Mouse (Mus musculus) limb, embryonic 13.5 days (tissue): Measurements from ENCODE around the gene Taf12. TPM values are rescaled to one million over a fixed set of nuclear protein-coding genes. Genes with fewer than 3 reads are reported as not detected.

ENCODE experiments used
- ATAC-seq: fragments of 200-750 bp; cut with Nextera tagmentation; 2 replicates; pipeline ENCODE4 v1.8.0; 2017; ENCODE audit warnings: low read depth, moderate number of reproducible peaks, moderate TSS enrichment; ENCODE audit not compliant: low FRiP score
- H3K27ac ChIP-seq: fragments of 300-500 bp; sonication (generic); 2 replicates; pipeline ENCODE4 v1.5.1; 2015; ENCODE audit warnings: inconsistent platforms, mild to moderate bottlenecking, moderate library complexity
- H3K27me3 ChIP-seq: fragments of 300-500 bp; sonication (generic); 2 replicates; pipeline ENCODE4 v1.6.1; 2015; ENCODE audit warnings: mild to moderate bottlenecking, inconsistent platforms
- H3K36me3 ChIP-seq: fragments of 300-500 bp; sonication (generic); 2 replicates; pipeline ENCODE4 v1.6.1; 2015; ENCODE audit warnings: inconsistent platforms, mild to moderate bottlenecking, moderate library complexity
- H3K4me1 ChIP-seq: fragments of 300-500 bp; sonication (generic); 2 replicates; pipeline ENCODE4 v1.6.1; 2015; ENCODE audit warnings: inconsistent platforms
- H3K4me2 ChIP-seq: fragments of 300-500 bp; sonication (generic); replicated peaks from 2 replicates; pipeline ENCODE4 v1.6.1; 2015; ENCODE audit warnings: inconsistent platforms, mild to moderate bottlenecking, moderate library complexity
- H3K4me3 ChIP-seq: fragments of 300-500 bp; sonication (generic); 2 replicates; pipeline ENCODE4 v1.5.1; 2015; ENCODE audit warnings: moderate library complexity, mild to moderate bottlenecking, inconsistent platforms
- H3K9ac ChIP-seq: fragments of 300-500 bp; sonication (generic); 2 replicates; pipeline ENCODE4 v1.6.1; 2015; ENCODE audit warnings: mild to moderate bottlenecking, inconsistent platforms
- H3K9me3 ChIP-seq: fragments of 300-500 bp; sonication (generic); 2 replicates; pipeline ENCODE4 v1.6.1; 2016; ENCODE audit warnings: inconsistent platforms
- WGBS: fragments of 180-500 bp; shearing (Covaris S2); methylation state at CpG from one replicate; pipeline ENCODE4 v1.1.7; 2015; 5-methylcytosine and 5-hydroxymethylcytosine counted together
- polyA plus RNA-seq: library from polyadenylated mRNA; unstranded; fragments of >200 nt; fragmentation: Nextera tagmentation; extraction: Ambion mirVana; gene quantifications from 2 replicates; pipeline ENCODE4 v1.2.1, GENCODE M21; 2015

Gene Taf12
- 50.6 and 55.6 TPM in 2 replicates for polyA plus RNA-seq

DNA sequence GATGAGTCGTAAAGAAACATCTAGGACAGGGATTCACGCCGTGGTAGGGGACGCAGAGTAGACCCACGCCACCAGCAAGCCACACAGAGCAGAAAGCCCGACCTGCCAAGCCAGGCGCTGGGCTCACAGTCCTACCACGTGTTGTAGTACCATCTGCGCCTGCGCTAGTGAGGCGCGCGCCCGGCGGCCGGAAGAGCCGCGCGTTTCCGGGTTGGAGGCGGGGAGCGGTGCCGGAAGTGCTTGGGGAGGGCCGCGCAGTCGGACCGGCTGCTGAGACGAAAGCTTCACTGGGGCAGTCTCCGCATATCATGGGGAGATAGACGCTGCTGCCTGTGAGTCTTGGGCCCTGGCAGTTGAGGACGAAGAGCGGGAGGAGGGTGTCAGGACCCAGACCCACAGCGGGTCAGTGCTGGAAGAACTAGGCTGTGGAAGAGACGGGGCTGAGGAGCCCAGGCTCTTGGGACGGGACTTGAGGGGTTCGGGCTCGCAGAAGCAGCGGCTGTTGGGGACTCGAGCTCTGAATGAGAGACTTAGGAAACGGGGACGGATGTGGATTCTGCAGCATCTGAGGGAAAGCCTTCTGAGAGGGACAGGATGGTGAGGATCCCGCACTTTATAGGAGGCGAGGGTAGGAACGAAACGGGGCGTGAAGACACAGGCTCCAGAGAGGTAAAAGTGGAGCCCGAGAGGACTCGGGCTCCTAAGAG lies at the start of gene Taf12:
Gene Taf12 (plus strand): TSS at position 220 of the 707 bp plus-strand sequence.
- ATAC-seq, result peak; percentile 91
- peak within 1 kb of the TSS; percentile 90 for H3K4me2 ChIP-seq
- WGBS, result under 1% methylated on average over 48 of the region's 48 CpGs

GRCm38 (mm10) chr4:132230422-132230821 lies 43.8 kb upstream of the Taf12 start:
- Histone ChIP-seq H3K27ac (no peak overlapping the region), H3K36me3 (peaks cover 95% of the 10 kb centered on the region), H3K4me2 (no peak overlapping the region), H3K9ac (no peak overlapping the region), H3K27me3 (no peaks in the 10 kb centered on the region), H3K4me3 (no peak overlapping the region), H3K4me1 (no peaks in the 10 kb centered on the region), H3K9me3 (no peaks in the 10 kb centered on the region)
- 93% methylated on average over 5 of the region's 5 CpGs for WGBS
- ATAC-seq, result no peak

More for the DNA sequence above, at the start of gene Taf12:
- Histone ChIP-seq H3K9me3 (no peaks in the 10 kb centered on the region), H3K4me1 (peaks cover 11% of the 10 kb centered on the region), H3K4me3 (peak within 1 kb of the TSS; percentile 79), H3K36me3 (no peaks in the 10 kb centered on the region), H3K9ac (peak within 1 kb of the TSS; percentile 92), H3K27ac (peak within 1 kb of the TSS; percentile 91), H3K27me3 (no peaks in the 10 kb centered on the region)

GRCm38 (mm10) chr4:132234710-132235109 lies 39.5 kb upstream of the Taf12 start:
- no peak for ATAC-seq

GRCm38 (mm10) chr4:132238356-132238755 lies 35.8 kb upstream of the Taf12 start:
- no peaks in the 10 kb centered on the region for H3K27me3 ChIP-seq
- H3K4me1 ChIP-seq, result no peaks in the 10 kb centered on the region
- ATAC-seq, result no peak
- H3K9ac ChIP-seq, result no peak overlapping the region
- 86% methylated on average over 4 of the region's 4 CpGs for WGBS
- no peak overlapping the region for H3K4me3 ChIP-seq
- no peaks in the 10 kb centered on the region for H3K9me3 ChIP-seq
- peaks cover 95% of the 10 kb centered on the region for H3K36me3 ChIP-seq
- no peak overlapping the region for H3K27ac ChIP-seq
- H3K4me2 ChIP-seq, result no peak overlapping the region

More at GRCm38 (mm10) chr4:132234710-132235109, 39.5 kb upstream of the Taf12 start:
- no peak overlapping the region for H3K9ac ChIP-seq
- no peak overlapping the region for H3K4me3 ChIP-seq
- no peak overlapping the region for H3K27ac ChIP-seq
- no peaks in the 10 kb centered on the region for H3K27me3 ChIP-seq
- H3K9me3 ChIP-seq, result no peaks in the 10 kb centered on the region
- H3K36me3 ChIP-seq, result peaks cover 97% of the 10 kb centered on the region
- WGBS, result 95% methylated on average over 8 of the region's 8 CpGs
- no peak overlapping the region for H3K4me2 ChIP-seq
- no peaks in the 10 kb centered on the region for H3K4me1 ChIP-seq

DNA sequence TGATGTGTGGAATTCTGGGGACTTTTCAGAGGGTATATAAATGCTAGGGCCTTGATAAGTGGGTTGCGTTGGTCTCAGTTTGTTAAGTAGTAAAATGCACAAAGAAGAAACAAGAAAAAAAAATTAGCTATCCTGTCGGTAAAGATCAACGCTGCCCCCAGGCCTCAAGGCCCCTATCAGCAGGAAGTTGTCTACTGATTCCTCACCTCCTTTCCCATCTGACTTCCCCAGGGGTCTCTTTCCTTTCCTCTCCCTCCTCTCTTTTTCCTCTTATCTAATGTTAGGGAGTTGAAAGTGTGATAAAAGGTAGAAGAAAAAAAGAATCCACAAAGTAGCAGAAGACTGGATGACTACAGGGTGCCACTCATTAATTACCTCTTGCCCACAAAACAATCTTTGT lies 33.8 kb upstream of the Taf12 start:
- no peak for ATAC-seq
- Histone ChIP-seq H3K27ac (no peak overlapping the region), H3K36me3 (peaks cover 86% of the 10 kb centered on the region), H3K4me3 (no peak overlapping the region), H3K4me1 (no peaks in the 10 kb centered on the region), H3K27me3 (no peaks in the 10 kb centered on the region), H3K4me2 (no peak overlapping the region), H3K9me3 (no peaks in the 10 kb centered on the region), H3K9ac (no peak overlapping the region)
- WGBS, result 89% methylated on average over 3 of the region's 3 CpGs

DNA sequence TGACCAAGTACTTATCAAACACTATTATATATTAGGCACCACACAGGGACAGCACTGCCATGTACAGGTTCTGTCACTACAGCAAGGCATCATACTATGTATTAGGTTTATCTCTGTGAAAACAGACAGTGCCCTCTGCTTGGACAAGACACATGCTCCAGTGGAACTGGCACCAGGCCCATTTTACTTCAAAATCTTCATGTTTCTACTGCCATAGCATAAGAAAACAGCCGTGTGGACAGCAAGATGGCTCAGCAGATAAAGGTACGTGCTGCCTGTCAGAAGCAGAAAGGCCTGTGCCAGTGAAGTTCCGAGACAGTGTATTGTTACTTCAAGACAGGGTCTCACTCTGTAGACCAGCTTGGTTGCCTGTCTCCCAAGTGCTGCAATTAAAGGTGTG lies 33.0 kb upstream of the Taf12 start:
- peaks cover 86% of the 10 kb centered on the region for H3K36me3 ChIP-seq
- no peaks in the 10 kb centered on the region for H3K9me3 ChIP-seq
- ATAC-seq, result no peak
- no peak overlapping the region for H3K27ac ChIP-seq
- H3K4me2 ChIP-seq, result no peak overlapping the region
- H3K4me1 ChIP-seq, result no peaks in the 10 kb centered on the region
- WGBS, result 93% methylated on average over 3 of the region's 3 CpGs
- no peak overlapping the region for H3K4me3 ChIP-seq
- no peak overlapping the region for H3K9ac ChIP-seq
- no peaks in the 10 kb centered on the region for H3K27me3 ChIP-seq

DNA sequence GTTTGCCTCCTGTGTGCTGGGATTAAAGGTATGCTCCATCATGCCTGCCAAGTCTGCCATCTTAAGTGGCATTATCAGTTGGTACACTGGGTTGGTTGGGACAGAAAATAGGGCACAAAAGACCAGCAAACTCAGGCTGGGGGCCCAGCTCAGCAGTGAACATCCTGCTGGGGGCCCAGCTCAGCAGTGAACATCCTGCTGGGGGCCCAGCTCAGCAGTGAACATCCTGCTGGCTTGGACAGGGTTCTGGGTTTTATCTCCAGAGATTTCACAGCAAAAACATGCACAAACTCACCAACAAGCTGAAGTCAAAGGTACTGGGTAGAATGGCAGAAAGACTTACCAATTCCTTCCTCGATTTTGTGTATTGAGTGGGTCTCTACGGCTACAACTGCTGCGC lies 28.5 kb upstream of the Taf12 start:
- H3K9ac ChIP-seq, result no peak overlapping the region
- no peak overlapping the region for H3K4me2 ChIP-seq
- no peaks in the 10 kb centered on the region for H3K4me1 ChIP-seq
- 95% methylated on average over 3 of the region's 3 CpGs for WGBS
- peaks cover 84% of the 10 kb centered on the region for H3K36me3 ChIP-seq
- H3K27ac ChIP-seq, result no peak overlapping the region
- no peak for ATAC-seq
- H3K27me3 ChIP-seq, result no peaks in the 10 kb centered on the region
- H3K9me3 ChIP-seq, result no peaks in the 10 kb centered on the region
- no peak overlapping the region for H3K4me3 ChIP-seq

- no peak overlapping the region for H3K4me3 ChIP-seq
- WGBS, result 83% methylated on average over 5 of the region's 5 CpGs
- H3K27me3 ChIP-seq, result no peaks in the 10 kb centered on the region
- no peak overlapping the region for H3K27ac ChIP-seq
- H3K4me2 ChIP-seq, result no peak overlapping the region
- no peaks in the 10 kb centered on the region for H3K9me3 ChIP-seq
- H3K36me3 ChIP-seq, result peaks cover 84% of the 10 kb centered on the region
- no peaks in the 10 kb centered on the region for H3K4me1 ChIP-seq
- no peak overlapping the region for H3K9ac ChIP-seq
- ATAC-seq, result no peak
These were observed 26.7 kb upstream of the Taf12 start for GRCm38 (mm10) chr4:132247451-132247997.

- no peaks in the 10 kb centered on the region for H3K9me3 ChIP-seq
- H3K36me3 ChIP-seq, result peaks cover 53% of the 10 kb centered on the region
- H3K27me3 ChIP-seq, result no peaks in the 10 kb centered on the region
- H3K4me1 ChIP-seq, result no peaks in the 10 kb centered on the region
- no peak overlapping the region for H3K4me2 ChIP-seq
- ATAC-seq, result no peak
- no peak overlapping the region for H3K27ac ChIP-seq
- no peak overlapping the region for H3K4me3 ChIP-seq
- 94% methylated on average over 9 of the region's 9 CpGs for WGBS
- no peak overlapping the region for H3K9ac ChIP-seq
These were observed 22.6 kb upstream of the Taf12 start for GRCm38 (mm10) chr4:132251596-132251995.

DNA sequence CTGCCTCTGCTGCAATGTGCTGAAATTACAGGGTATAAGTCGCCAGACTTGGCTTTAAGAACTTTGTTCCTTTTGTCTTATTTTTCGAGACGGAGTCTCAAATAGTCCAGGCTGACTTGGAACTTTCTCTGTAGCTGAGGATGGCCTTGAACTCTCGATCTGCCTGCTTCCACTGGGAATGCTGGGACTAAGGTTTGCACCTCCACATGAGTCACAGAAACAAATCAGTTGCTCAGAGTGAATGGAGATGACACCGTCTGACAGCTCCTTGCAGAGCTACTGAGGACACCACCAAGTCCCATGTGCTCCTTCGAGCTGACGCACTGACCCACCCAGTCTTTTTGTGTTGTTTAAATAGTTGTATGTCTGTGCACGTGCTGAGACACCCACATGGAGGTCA lies 21.0 kb upstream of the Taf12 start:
- H3K9ac ChIP-seq, result no peak overlapping the region
- no peaks in the 10 kb centered on the region for H3K4me1 ChIP-seq
- H3K27me3 ChIP-seq, result no peaks in the 10 kb centered on the region
- no peak overlapping the region for H3K4me2 ChIP-seq
- no peaks in the 10 kb centered on the region for H3K9me3 ChIP-seq
- WGBS, result 91% methylated on average over 8 of the region's 8 CpGs
- no peak overlapping the region for H3K4me3 ChIP-seq
- no peak overlapping the region for H3K27ac ChIP-seq
- peaks cover 43% of the 10 kb centered on the region for H3K36me3 ChIP-seq
- no peak for ATAC-seq

DNA sequence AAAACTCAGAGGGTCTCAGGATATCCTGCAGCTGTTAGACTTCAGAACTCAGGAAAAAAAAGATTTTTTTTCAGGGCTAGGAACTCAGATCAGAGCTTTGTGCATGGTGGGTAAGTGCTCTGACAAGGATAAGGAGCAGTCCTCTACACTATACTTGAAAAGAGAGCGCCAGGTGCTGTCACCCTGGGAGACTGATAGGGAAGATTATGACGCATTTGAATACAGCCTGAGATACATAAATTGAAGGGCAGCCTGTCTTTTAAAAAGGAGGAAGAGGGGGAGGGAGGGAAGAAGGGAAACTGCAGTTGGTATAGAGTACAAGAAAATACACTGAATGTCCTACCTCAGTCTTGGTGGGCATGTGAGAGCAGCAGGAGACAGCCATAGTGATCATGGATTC lies 20.6 kb upstream of the Taf12 start:
- Histone ChIP-seq H3K9ac (no peak overlapping the region), H3K4me3 (no peak overlapping the region), H3K36me3 (peaks cover 38% of the 10 kb centered on the region), H3K9me3 (no peaks in the 10 kb centered on the region), H3K27ac (no peak overlapping the region), H3K27me3 (no peaks in the 10 kb centered on the region), H3K4me2 (no peak overlapping the region), H3K4me1 (no peaks in the 10 kb centered on the region)
- no peak for ATAC-seq
- 81% methylated on average over 2 of the region's 2 CpGs for WGBS

GRCm38 (mm10) chr4:132254986-132255385 lies 19.2 kb upstream of the Taf12 start:
- Histone ChIP-seq H3K4me1 (peaks cover 10% of the 10 kb centered on the region), H3K27ac (no peak overlapping the region), H3K9ac (no peak overlapping the region), H3K36me3 (peaks cover 26% of the 10 kb centered on the region), H3K4me2 (no peak overlapping the region), H3K4me3 (no peak overlapping the region), H3K27me3 (no peaks in the 10 kb centered on the region), H3K9me3 (no peaks in the 10 kb centered on the region)
- no peak for ATAC-seq
- 76% methylated on average over 3 of the region's 3 CpGs for WGBS

- H3K27ac ChIP-seq, result no peak overlapping the region
- WGBS, result 95% methylated on average over 3 of the region's 3 CpGs
- H3K36me3 ChIP-seq, result peaks cover 12% of the 10 kb centered on the region
- ATAC-seq, result no peak
- no peak overlapping the region for H3K9ac ChIP-seq
- peaks cover 14% of the 10 kb centered on the region for H3K4me1 ChIP-seq
- no peaks in the 10 kb centered on the region for H3K9me3 ChIP-seq
- no peak overlapping the region for H3K4me3 ChIP-seq
- H3K27me3 ChIP-seq, result no peaks in the 10 kb centered on the region
- H3K4me2 ChIP-seq, result no peak overlapping the region
These were observed 17.8 kb upstream of the Taf12 start for GRCm38 (mm10) chr4:132256384-132256783.
